ENCODE assay signal across 7 mouse cellular contexts in the genomic region with DNA sequence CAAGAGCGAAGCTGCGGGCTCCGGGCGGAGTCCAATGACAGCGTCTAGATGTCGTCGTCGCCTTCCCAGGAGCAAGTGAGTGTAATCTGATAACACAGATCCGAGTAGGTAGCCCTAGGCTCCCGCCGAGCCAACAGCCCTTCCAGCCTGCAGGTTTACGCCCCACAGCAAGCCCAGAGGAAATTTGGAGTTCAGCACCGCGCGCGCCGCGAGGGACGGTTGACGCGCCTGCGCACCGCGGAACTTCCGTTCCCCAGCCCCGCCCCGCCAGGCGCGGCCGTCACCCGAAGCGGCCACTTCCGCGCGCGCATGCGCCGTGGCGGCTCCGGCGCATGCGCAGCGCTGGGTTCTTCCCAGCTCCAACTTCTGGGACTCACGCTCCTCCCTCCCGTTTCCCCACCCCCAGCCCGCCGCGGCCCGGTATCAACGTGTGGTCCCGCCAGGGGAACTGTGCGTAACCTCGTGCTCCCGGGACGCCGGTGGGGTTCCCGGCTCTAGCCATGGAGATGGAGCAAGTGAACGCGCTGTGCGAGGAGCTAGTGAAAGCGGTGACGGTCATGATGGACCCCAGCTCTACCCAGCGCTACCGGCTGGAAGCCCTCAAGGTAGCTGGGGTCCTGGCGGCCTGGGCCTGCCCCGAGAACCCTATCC. TPM values are rescaled to one million over a fixed set of nuclear protein-coding genes. Genes with fewer than 3 reads are reported as not detected.
A peak's percentile ranks its signal among the peaks of the same experiment; 100 is the strongest.
DNase-seq lines count a peak whose midpoint lies in the region; ATAC-seq lines count a peak whose summit lies in the region.

Polh (minus strand) TSS at position 225 of the 651 bp plus-strand sequence.
Xpo5 (plus strand) TSS at position 362 of the 651 bp plus-strand sequence.

- peak within 1 kb of the TSS; percentile 89 for H3K4me2 ChIP-seq in midbrain, embryonic 13.5 days (replicated peaks)

- peak within 1 kb of the TSS; percentile 87 for H3K4me3 ChIP-seq in embryonic facial prominence, embryonic 10.5 days
- H3K4me3 ChIP-seq in limb, embryonic 10.5 days = peak within 1 kb of the TSS; percentile 95
- H3K4me3 ChIP-seq in midbrain, embryonic 13.5 days (replicated peaks) = peak within 1 kb of the TSS; percentile 97

- H3K4me1 ChIP-seq in embryonic facial prominence, embryonic 10.5 days = peaks cover 28% of the 10 kb centered on the region
- peaks cover 20% of the 10 kb centered on the region for H3K4me1 ChIP-seq in limb, embryonic 10.5 days
- H3K4me1 ChIP-seq in midbrain, embryonic 13.5 days (replicated peaks) = peaks cover 38% of the 10 kb centered on the region

- peak; percentile 84 for ATAC-seq in granulocyte monocyte progenitor cell, adult 5-6 weeks (replicated peaks; ENCODE audit: poor library complexity, severe bottlenecking)
- peak; percentile 97 for ATAC-seq in midbrain, embryonic 13.5 days

- peak within 1 kb of the TSS; percentile 88 for H3K9ac ChIP-seq in midbrain, embryonic 13.5 days (replicated peaks)

- no peaks in the 10 kb centered on the region for H3K27me3 ChIP-seq in embryonic facial prominence, embryonic 10.5 days (replicated peaks; ENCODE audit: low read depth, poor library complexity, severe bottlenecking)
- H3K27me3 ChIP-seq in limb, embryonic 10.5 days (ENCODE audit: low read depth, poor library complexity, severe bottlenecking) = no peaks in the 10 kb centered on the region
- H3K27me3 ChIP-seq in midbrain, embryonic 13.5 days = no peaks in the 10 kb centered on the region

- peak; percentile 96 for DNase-seq in adrenal gland, postnatal 10 days
- peak; percentile 96 for DNase-seq in embryonic facial prominence, embryonic 10.5 days (ENCODE audit: low spot score)
- peak; percentile 92 for DNase-seq in kidney, adult 11 months
- DNase-seq in limb, embryonic 10.5 days (ENCODE audit: low spot score) = peak; percentile 96
- DNase-seq in spleen, adult 12 weeks (ENCODE audit: low spot score) = peak; percentile 93

- WGBS in embryonic facial prominence, embryonic 10.5 days = under 1% methylated on average over 66 of the region's 66 CpGs
- WGBS in limb, embryonic 10.5 days = under 1% methylated on average over 66 of the region's 66 CpGs
- under 1% methylated on average over 66 of the region's 66 CpGs for WGBS in midbrain, embryonic 13.5 days

- peak within 1 kb of the TSS; percentile 93 for H3K27ac ChIP-seq in embryonic facial prominence, embryonic 10.5 days (replicated peaks)
- peak within 1 kb of the TSS; percentile 91 for H3K27ac ChIP-seq in limb, embryonic 10.5 days
- peak within 1 kb of the TSS; percentile 82 for H3K27ac ChIP-seq in midbrain, embryonic 13.5 days

- peaks cover 62% of the 10 kb centered on the region for H3K36me3 ChIP-seq in embryonic facial prominence, embryonic 10.5 days (replicated peaks)
- H3K36me3 ChIP-seq in limb, embryonic 10.5 days = peaks cover 63% of the 10 kb centered on the region
- H3K36me3 ChIP-seq in midbrain, embryonic 13.5 days = peaks cover 38% of the 10 kb centered on the region

- H3K9me3 ChIP-seq in embryonic facial prominence, embryonic 10.5 days = no peaks in the 10 kb centered on the region
- no peaks in the 10 kb centered on the region for H3K9me3 ChIP-seq in limb, embryonic 10.5 days (replicated peaks)
- no peaks in the 10 kb centered on the region for H3K9me3 ChIP-seq in midbrain, embryonic 13.5 days

RNA-seq across cellular contexts. Expression of gene Polh, which starts in this region (rescaled TPM):
- total RNA-seq in adrenal gland, postnatal 10 days (2021) = 10 to 100 TPM; 25.5 to 31.4 TPM
- 15.1 and 15.7 TPM in 2 replicates for polyA plus RNA-seq in embryonic facial prominence, embryonic 10.5 days (2016; fragmentation: Nextera tagmentation; extraction: Ambion mirVana)
- total RNA-seq in granulocyte monocyte progenitor cell, adult 5-6 weeks (2014; fragmentation: Nextera tagmentation) = 15.3 and 18.2 TPM in 2 replicates
- 26.0 and 26.7 TPM in 2 replicates for total RNA-seq in granulocyte monocyte progenitor cell, adult 5-6 weeks (2017)
- polyA plus RNA-seq in limb, embryonic 10.5 days (2016; fragmentation: Nextera tagmentation; extraction: Ambion mirVana) = 11.4 and 11.5 TPM in 2 replicates
- polyA plus RNA-seq in midbrain, embryonic 13.5 days (2015; fragmentation: Nextera tagmentation; extraction: Ambion mirVana) = 9.4 and 10.1 TPM in 2 replicates

RNA-seq across cellular contexts. Expression of gene Xpo5, which starts in this region (rescaled TPM):
- total RNA-seq in adrenal gland, postnatal 10 days (2021) = 10 to 100 TPM; 43.6 to 48.5 TPM
- 72.7 and 77.6 TPM in 2 replicates for polyA plus RNA-seq in embryonic facial prominence, embryonic 10.5 days (2016; fragmentation: Nextera tagmentation; extraction: Ambion mirVana)
- total RNA-seq in granulocyte monocyte progenitor cell, adult 5-6 weeks (2014; fragmentation: Nextera tagmentation) = 64.5 and 70.0 TPM in 2 replicates
- 58.1 and 67.1 TPM in 2 replicates for total RNA-seq in granulocyte monocyte progenitor cell, adult 5-6 weeks (2017)
- polyA plus RNA-seq in limb, embryonic 10.5 days (2016; fragmentation: Nextera tagmentation; extraction: Ambion mirVana) = 72.7 and 78.5 TPM in 2 replicates
- 46.4 and 46.8 TPM in 2 replicates for polyA plus RNA-seq in midbrain, embryonic 13.5 days (2015; fragmentation: Nextera tagmentation; extraction: Ambion mirVana)

Comparison
In these comparisons a context has a peak if more than half of its experiments do, and no peak if none do; other contexts are left out.
1. Peak in every context shown above with its lines: DNase-seq, ATAC-seq, H3K4me3 ChIP-seq and H3K27ac ChIP-seq.